Mouse (Mus musculus): Measurements from ENCODE around the gene Tab1. TPM values are rescaled to one million over a fixed set of nuclear protein-coding genes. Genes with fewer than 3 reads are reported as not detected.

Gene Tab1
- total and polyA plus RNA-seq, 3 experiments = 11.6 to 17.7 (median 12.0) TPM

DNA sequence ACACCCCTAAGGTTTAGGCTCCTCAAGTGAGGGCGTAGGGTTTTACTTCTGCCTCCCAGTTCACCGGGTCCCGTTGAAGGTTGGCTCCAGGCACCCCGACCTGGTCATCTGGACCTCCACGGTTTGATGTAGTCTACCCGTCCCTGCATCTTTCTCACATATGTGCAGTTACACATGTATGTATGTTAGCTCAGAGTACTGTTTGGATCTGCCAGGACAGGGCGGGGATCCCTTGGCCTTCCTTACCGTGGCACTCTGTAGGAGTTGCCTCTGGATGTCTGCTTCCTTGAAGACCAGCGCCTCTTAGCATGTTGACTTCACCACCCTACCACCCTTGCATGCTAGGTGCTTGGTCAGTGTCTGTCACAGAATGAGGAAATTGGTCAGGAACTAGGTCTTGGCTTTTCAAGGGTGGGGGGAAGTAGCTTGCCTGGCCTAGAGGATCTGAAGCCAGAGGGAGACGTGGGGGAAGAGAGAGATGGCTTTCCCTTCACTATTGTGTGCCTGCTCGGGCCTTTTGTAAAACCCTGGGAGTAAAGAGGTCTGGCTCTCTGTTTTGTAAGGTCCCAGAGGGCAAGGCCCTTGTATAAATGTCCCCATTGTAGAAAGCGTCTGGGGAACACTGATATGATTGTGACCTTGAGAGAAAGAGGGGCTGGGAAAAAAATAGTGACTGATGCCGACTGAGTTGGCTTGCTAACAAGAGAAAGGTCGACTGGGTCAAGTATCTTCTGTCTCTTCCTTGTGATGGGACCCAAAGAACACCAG lies 939 bp downstream of the Tab1 start:
- Histone ChIP-seq H3K4me3 (replicated peaks in 1 of 3; ENCODE audit: low read depth in 2 of 3, low read length in 2 of 3, poor library complexity in 1 of 3) (peak overlapping the region; percentile 78 to 85 (median 83)), H3K27ac (ENCODE audit: insufficient read depth, low read depth) (peak overlapping the region; percentile 77), H3K4me1 (ENCODE audit: control insufficient read depth in 1 of 2, insufficient read depth in 2 of 2) (peaks cover 6 to 49% of the 10 kb centered on the region in 2 experiments), H3K79me2 (replicated peaks; ENCODE audit: control insufficient read depth, extremely low read depth, insufficient read depth, poor library complexity, severe bottlenecking) (peaks cover 22% of the 10 kb centered on the region; the same call in 1 of the 2 replicates), H3K9me3 (replicated peaks; ENCODE audit: low read length) (no peaks in the 10 kb centered on the region), H3K9ac (ENCODE audit: insufficient read depth, low read depth) (peak overlapping the region; percentile 89), H3K4me2 (ENCODE audit: insufficient read depth, low read depth, poor library complexity, severe bottlenecking) (peak overlapping the region; percentile 79), H3K36me3 (replicated peaks in 1 of 2; ENCODE audit: control insufficient read depth in 1 of 2, insufficient read depth in 1 of 2, low read length in 1 of 2) (peaks cover 3 to 32% of the 10 kb centered on the region in 2 experiments), H3K27me3 (replicated peaks) (no peaks in the 10 kb centered on the region)
- dilution Hi-C loops (cut with MboI; ENCODE audit: extremely low pct_ligation_motif_present, extremely low pct_unique_long_range_greater_than_20kb, low sequenced_read_pairs) = no loop called here
- TF ChIP-seq UBTF (IDR thresholded peaks at IDR 0.05; ENCODE audit: low read depth, low read length) (no peak), KAT2A (IDR thresholded peaks at IDR 0.05; ENCODE audit: insufficient replicate concordance, low read length) (no peak), USF1 (IDR thresholded peaks at IDR 0.05; ENCODE audit: low read depth, low read length) (no peak), ZKSCAN1 (IDR thresholded peaks at IDR 0.05; ENCODE audit: borderline replicate concordance, low read depth, low read length) (no peak), PAX5 (IDR thresholded peaks at IDR 0.05; ENCODE audit: low read length) (no peak), ELF1 (IDR thresholded peaks at IDR 0.05; ENCODE audit: low read depth, low read length) (no peak), MXI1 (IDR thresholded peaks at IDR 0.05; ENCODE audit: low read depth, low read length) (no peak; the same call in 1 of the 2 replicates), HCFC1 (IDR thresholded peaks at IDR 0.05; ENCODE audit: low read depth, low read length) (no peak), CHD1 (IDR thresholded peaks at IDR 0.05; ENCODE audit: low read depth, low read length) (no peak), MEF2A (IDR thresholded peaks at IDR 0.05; ENCODE audit: borderline replicate concordance, low read depth, low read length) (no peak), RCOR1 (conservative IDR thresholded peaks at IDR 0.05; ENCODE audit: low read depth, low read length) (no peak), JUND (conservative IDR thresholded peaks at IDR 0.05; ENCODE audit: low read depth, low read length) (no peak), POLR2AphosphoS2 (IDR thresholded peaks at IDR 0.05; ENCODE audit: low read depth, low read length) (no peak), ZNF384 (IDR thresholded peaks at IDR 0.05; ENCODE audit: low read depth, low read length) (no peak), EP300 (IDR thresholded peaks at IDR 0.05; ENCODE audit: low read length) (no peak), CHD2 (IDR thresholded peaks at IDR 0.05; ENCODE audit: low read length) (no peak)
- peak; percentile 36 for DNase-seq (ENCODE audit: extremely low read depth)
- in situ Hi-C loops (cut with MboI; ENCODE audit: low pct_ligation_motif_present, low pct_unique_long_range_greater_than_20kb, low sequenced_read_pairs) = no loop called here

DNA sequence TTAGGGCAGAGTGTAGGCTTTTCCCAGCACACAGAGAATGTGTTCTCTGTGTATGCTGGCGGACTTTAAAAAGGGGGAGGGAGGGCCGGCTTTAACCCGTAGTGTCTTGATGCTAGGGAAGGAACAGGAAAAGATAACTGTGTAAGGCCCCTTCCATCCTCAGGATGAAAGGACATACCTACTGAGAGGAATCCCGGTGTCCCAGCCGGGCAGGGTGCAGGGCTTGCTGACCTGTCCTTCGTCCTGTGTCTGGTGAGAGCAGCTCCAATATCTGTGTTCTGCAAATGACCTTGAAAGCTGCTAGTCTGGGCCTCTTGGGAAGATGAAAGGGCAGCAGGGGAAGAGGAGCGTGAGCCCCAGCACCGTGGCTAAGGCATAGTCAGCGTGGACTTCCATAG lies 1.5 kb downstream of the Tab1 start:
- Histone ChIP-seq H3K4me2 (ENCODE audit: insufficient read depth, low read depth, poor library complexity, severe bottlenecking) (peak overlapping the region; percentile 79), H3K4me1 (ENCODE audit: control insufficient read depth in 1 of 2, insufficient read depth in 2 of 2) (peaks cover 6 to 54% of the 10 kb centered on the region in 2 experiments), H3K27me3 (replicated peaks) (no peaks in the 10 kb centered on the region), H3K27ac (ENCODE audit: insufficient read depth, low read depth) (no peak overlapping the region), H3K9ac (ENCODE audit: insufficient read depth, low read depth) (peak overlapping the region; percentile 89), H3K4me3 (replicated peaks in 1 of 3; ENCODE audit: low read depth in 2 of 3, low read length in 2 of 3, poor library complexity in 1 of 3) (peak overlapping the region; percentile 78 to 85 (median 83)), H3K36me3 (replicated peaks in 1 of 2; ENCODE audit: control insufficient read depth in 1 of 2, insufficient read depth in 1 of 2, low read length in 1 of 2) (peaks cover 3 to 37% of the 10 kb centered on the region in 2 experiments), H3K9me3 (replicated peaks; ENCODE audit: low read length) (no peaks in the 10 kb centered on the region), H3K79me2 (replicated peaks; ENCODE audit: control insufficient read depth, extremely low read depth, insufficient read depth, poor library complexity, severe bottlenecking) (peaks cover 22% of the 10 kb centered on the region; the same call in 1 of the 2 replicates)
- DNase-seq (ENCODE audit: extremely low read depth) = no peak
- TF ChIP-seq USF2 (conservative IDR thresholded peaks at IDR 0.05; ENCODE audit: low read depth, low read length) (no peak), JUN (IDR thresholded peaks at IDR 0.05; ENCODE audit: insufficient read depth, low read depth, low read length) (no peak), ZMIZ1 (IDR thresholded peaks at IDR 0.05; ENCODE audit: low read depth, low read length) (no peak), SIN3A (IDR thresholded peaks at IDR 0.05; ENCODE audit: low read length) (no peak), JUND (conservative IDR thresholded peaks at IDR 0.05; ENCODE audit: low read depth, low read length) (no peak), E2F4 (IDR thresholded peaks at IDR 0.05; ENCODE audit: insufficient replicate concordance, low read depth, low read length) (no peak), EP300 (IDR thresholded peaks at IDR 0.05; ENCODE audit: low read length) (no peak)
- dilution Hi-C loops (cut with MboI; ENCODE audit: extremely low pct_ligation_motif_present, extremely low pct_unique_long_range_greater_than_20kb, low sequenced_read_pairs) (no loop called here), in situ Hi-C loops (cut with MboI; ENCODE audit: low pct_ligation_motif_present, low pct_unique_long_range_greater_than_20kb, low sequenced_read_pairs) (no loop called here)

All from CH12.LX (cell line).